Mouse (Mus musculus) olfactory bulb, adult 2 months (tissue): Measurements from ENCODE around the gene Zfp961. TPM values are rescaled to one million over a fixed set of nuclear protein-coding genes. Genes with fewer than 3 reads are reported as not detected.
"Not testable (repeated sequence)": the region's sequence is repeated elsewhere in the genome, so short reads cannot be mapped to it uniquely, and the experiment has no call there.

Experiments
- H3K27ac ChIP-seq: fragments of 200-500 bp; 2 replicates; pipeline ENCODE4 v1.5.1; 2012; ENCODE audit warnings: low read depth, low read length; ENCODE audit not compliant: insufficient read depth
- H3K4me1 ChIP-seq: fragments of 200-500 bp; 2 replicates; pipeline ENCODE4 v1.6.1; 2012; ENCODE audit warnings: low read length; ENCODE audit not compliant: control insufficient read depth, insufficient read depth
- H3K4me3 ChIP-seq: fragments of 200-500 bp; 2 replicates; pipeline ENCODE4 v1.5.1; 2012; ENCODE audit warnings: mild to moderate bottlenecking, low read depth, low read length, moderate library complexity; ENCODE audit not compliant: insufficient read depth
- CTCF ChIP-seq: fragments of 200-500 bp; IDR thresholded peaks from 2 replicates; pipeline ENCODE4 v1.5.1; 2012; ENCODE audit warnings: low read depth, mild to moderate bottlenecking, low read length, moderate library complexity; ENCODE audit not compliant: insufficient read depth
- POLR2A ChIP-seq: fragments of 200-500 bp; IDR thresholded peaks from 2 replicates; pipeline ENCODE4 v1.6.1; 2012; ENCODE audit warnings: mild to moderate bottlenecking, low read depth, low read length, moderate library complexity; ENCODE audit not compliant: insufficient read depth
- WGBS: fragments of 180-500 bp; shearing (Covaris S2); methylation state at CpG from one replicate; pipeline ENCODE4 v1.1.7; 2018; 5-methylcytosine and 5-hydroxymethylcytosine counted together
- polyA plus RNA-seq: library from polyadenylated mRNA; stranded (reverse); fragments of >200 nt; gene quantifications from 2 replicates; pipeline ENCODE4 v1.2.4, GENCODE M21; 2012; ENCODE audit warnings: low replicate concordance; ENCODE audit not compliant: missing spikeins, insufficient read depth, insufficient read length

Gene Zfp961
- polyA plus RNA-seq, 1 experiment: not detected

DNA sequence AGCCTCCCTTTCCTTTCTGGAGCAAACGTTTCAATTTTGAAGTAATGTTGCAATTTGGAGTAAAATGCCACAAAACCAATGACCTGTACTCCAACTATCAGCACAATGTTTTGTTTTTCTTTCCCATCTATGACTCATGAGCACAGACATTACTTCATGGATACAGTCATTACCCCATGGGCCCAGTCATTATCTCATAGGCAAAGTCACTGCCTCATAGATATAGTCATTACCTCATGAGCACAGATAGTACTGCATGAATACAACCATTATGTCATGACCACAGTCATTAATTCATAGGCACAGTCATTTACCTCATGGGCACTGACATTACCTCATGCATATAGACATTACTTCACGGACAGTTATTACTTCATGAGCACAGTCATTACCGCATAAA is 55.1 kb downstream of the Zfp961 start:
- no peak overlapping the region for H3K27ac ChIP-seq
- H3K4me1 ChIP-seq: no peaks in the 10 kb centered on the region
- no peak for TF ChIP-seq POLR2A
- TF ChIP-seq CTCF: no peak
- WGBS: 78% methylated on average over 3 of the region's 3 CpGs
- H3K4me3 ChIP-seq: no peak overlapping the region

DNA sequence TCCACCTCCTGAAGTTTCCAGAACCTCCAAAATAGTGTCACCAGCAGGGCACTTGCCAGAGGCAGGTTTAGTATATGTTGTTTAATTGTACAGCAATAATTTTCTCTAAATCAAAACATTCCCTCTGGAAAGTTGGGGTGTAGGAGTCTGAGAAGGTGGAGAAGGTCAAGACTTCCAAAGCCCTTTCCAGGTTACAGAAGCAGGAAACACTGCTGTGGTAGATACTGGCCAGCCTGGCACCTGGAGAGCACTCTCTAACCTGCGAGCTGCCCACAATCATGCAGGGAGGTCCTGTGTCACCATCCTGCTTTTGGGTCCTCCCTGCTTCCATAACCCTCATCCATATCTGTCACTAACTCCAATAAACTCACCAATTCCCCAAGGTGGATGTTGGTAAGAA is 55.9 kb downstream of the Zfp961 start:
- WGBS: 81% methylated on average over 1 of the region's 1 CpGs
- Histone ChIP-seq H3K27ac (no peak overlapping the region), H3K4me1 (no peaks in the 10 kb centered on the region), H3K4me3 (no peak overlapping the region)
- TF ChIP-seq POLR2A (no peak), CTCF (no peak)

DNA sequence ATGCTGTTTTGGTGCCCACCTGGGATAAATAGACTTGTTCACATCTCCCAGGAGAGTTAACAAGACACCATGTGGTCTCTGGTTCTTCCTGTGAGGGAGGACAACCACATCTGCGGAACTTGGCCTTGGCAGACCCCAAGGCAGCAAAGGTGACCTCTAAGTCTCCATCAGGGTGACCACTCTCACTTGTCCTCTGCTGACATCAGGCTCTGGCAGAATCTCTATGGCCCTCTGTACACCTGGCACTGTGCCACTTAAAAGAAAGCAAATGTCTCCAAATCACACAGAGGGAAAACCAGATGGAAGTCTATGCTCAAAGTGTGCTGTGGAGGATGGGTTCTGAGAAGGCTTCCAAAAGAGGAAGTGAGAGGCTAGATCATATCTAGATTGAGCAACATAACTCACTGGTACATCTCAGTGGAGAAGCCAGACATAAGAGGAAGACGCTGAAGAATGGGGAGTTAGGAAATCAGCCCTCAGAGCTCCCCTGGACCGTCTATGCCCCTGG is 57.4 kb downstream of the Zfp961 start:
- H3K4me1 ChIP-seq: no peaks in the 10 kb centered on the region
- H3K4me3 ChIP-seq: no peak overlapping the region
- 66% methylated on average over 3 of the region's 3 CpGs for WGBS
- TF ChIP-seq CTCF: no peak
- no peak for TF ChIP-seq POLR2A
- no peak overlapping the region for H3K27ac ChIP-seq

DNA sequence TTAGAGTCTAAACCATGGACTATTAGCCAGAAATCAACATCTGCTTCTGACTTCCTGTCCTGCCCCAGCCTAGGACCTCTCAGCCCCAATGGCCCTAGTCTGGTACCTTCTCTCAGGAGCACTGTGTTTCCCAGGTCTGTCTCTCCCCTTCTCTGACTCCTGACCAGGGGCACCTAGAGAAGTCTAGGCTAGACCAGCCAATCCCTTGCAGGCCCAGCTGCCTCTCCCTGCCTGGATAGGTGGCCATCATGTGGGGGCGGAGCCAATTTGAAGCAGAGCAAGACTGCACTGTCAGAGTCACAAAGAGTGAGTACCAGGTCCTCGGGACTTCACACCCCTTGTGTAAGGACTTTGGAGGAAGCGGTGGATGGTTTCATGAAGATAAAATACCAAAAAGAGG is 58.6 kb downstream of the Zfp961 start, which contains the start of gene Cyp4f18:
Gene Cyp4f18 (minus strand): TSS at position 154 of the 400 bp plus-strand sequence.
- no peak within 1 kb of the TSS for H3K27ac ChIP-seq
- no peak for TF ChIP-seq POLR2A
- TF ChIP-seq CTCF: no peak
- H3K4me1 ChIP-seq: no peaks in the 10 kb centered on the region
- no peak within 1 kb of the TSS for H3K4me3 ChIP-seq
- 74% methylated on average over 3 of the region's 3 CpGs for whole genome bisulfite sequencing

- WGBS: 72% methylated on average over 6 of the region's 6 CpGs
- not testable (repeated sequence) for H3K4me1 ChIP-seq, H3K4me3 ChIP-seq, H3K27ac ChIP-seq
These were observed 62.8 kb downstream of the Zfp961 start for GRCm38 (mm10) chr8:72013506-72014228.

- not testable (repeated sequence) for H3K27ac ChIP-seq, H3K4me1 ChIP-seq, H3K4me3 ChIP-seq
- WGBS: 71% methylated on average over 2 of the region's 2 CpGs
These were observed 66.5 kb downstream of the Zfp961 start for GRCm38 (mm10) chr8:72017339-72017738.

GRCm38 (mm10) chr8:72018141-72018540 is 67.3 kb downstream of the Zfp961 start:
- WGBS: 66% methylated on average over 2 of the region's 2 CpGs
- no peak for TF ChIP-seq POLR2A
- no peak for TF ChIP-seq CTCF
- Histone ChIP-seq H3K27ac (no peak overlapping the region), H3K4me1 (no peaks in the 10 kb centered on the region), H3K4me3 (no peak overlapping the region)

DNA sequence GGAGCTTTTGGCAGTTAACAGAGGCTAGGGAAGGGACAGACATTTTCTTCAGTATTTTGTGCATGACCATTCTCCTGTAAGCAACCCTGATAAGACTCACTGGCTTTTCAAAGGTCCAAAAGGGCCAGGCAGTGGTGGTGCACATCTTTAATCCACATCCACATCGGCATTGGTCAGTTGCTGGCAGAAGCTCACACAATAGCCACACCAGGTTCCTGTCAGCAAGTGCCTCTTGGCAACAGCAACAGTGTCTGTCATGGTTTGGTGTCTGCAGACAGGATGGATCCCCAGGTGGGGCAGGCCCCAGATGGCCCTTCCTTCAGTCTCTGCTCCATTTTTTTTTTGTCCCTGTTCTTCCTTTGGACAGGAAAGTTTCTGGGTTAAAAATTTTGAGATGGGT is 68.2 kb downstream of the Zfp961 start:
- not testable (repeated sequence) for H3K27ac ChIP-seq, H3K4me1 ChIP-seq, H3K4me3 ChIP-seq
- 81% methylated on average over 1 of the region's 1 CpGs for WGBS

- WGBS: 57% methylated on average over 2 of the region's 2 CpGs
- H3K27ac ChIP-seq: no peak overlapping the region
These were observed 69.0 kb downstream of the Zfp961 start for GRCm38 (mm10) chr8:72019816-72020215.

DNA sequence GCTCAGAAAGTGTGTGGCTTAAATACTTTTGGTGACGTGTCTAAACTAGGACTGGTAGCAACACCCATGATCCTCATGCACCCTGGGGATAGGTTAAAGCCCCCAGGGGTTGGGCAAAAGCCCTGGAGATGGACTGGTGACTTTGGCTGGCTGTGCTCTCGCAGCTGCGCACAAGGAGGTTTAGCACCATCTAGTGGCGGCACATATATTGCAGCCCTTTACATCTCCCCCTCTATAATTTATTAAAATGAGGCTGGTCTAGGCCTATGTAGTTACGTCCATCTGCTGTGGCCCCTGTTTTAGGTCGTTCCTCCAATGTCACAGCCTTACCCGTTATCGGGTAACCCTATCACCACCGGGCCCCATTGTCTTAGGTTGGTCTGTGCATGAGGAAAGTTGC is 74.0 kb downstream of the Zfp961 start:
- H3K27ac ChIP-seq, H3K4me3 ChIP-seq, H3K4me1 ChIP-seq: not testable (repeated sequence)
- 7% methylated on average over 5 of the region's 9 CpGs for WGBS

More at GRCm38 (mm10) chr8:72019816-72020215, 69.0 kb downstream of the Zfp961 start:
- H3K4me1 ChIP-seq: no peaks in the 10 kb centered on the region
- TF ChIP-seq CTCF: no peak
- no peak for TF ChIP-seq POLR2A
- H3K4me3 ChIP-seq: no peak overlapping the region

DNA sequence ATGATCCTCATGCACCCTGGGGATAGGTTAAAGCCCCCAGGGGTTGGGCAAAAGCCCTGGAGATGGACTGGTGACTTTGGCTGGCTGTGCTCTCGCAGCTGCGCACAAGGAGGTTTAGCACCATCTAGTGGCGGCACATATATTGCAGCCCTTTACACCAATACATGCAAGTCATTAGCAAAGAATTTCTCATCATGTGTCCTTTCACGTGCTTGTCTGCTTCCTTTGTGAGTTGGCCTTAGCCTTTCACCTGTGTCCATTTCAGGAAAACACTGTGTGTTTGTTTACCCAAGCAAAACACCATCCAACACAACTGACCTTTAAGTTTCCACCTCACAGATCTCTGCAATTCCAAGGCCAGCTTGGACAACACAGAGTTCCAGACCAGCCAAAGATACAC is 82.1 kb downstream of the Zfp961 start:
- not testable (repeated sequence) for H3K4me1 ChIP-seq, H3K27ac ChIP-seq, H3K4me3 ChIP-seq
- 22% methylated on average over 4 of the region's 4 CpGs for WGBS

- 78% methylated on average over 4 of the region's 4 CpGs for WGBS
- not testable (repeated sequence) for H3K4me1 ChIP-seq, H3K27ac ChIP-seq, H3K4me3 ChIP-seq
These were observed 90.1 kb downstream of the Zfp961 start, which contains the start of gene Olfr372 for GRCm38 (mm10) chr8:72040918-72041317. Gene Olfr372, plus strand, starts transcription at chr8:72041218.
